Mouse (Mus musculus) CH12.LX (cell line): ENCODE measurements around the gene Ina. TPM values are rescaled to one million over a fixed set of nuclear protein-coding genes. Genes with fewer than 3 reads are reported as not detected.

Experiments
- DNase-seq: peaks from one replicate; pipeline ENCODE4 v3.0.0-alpha.2; 2013; ENCODE audit errors: extremely low read depth
- H3K27ac ChIP-seq: 2 replicates; pipeline ENCODE4 v1.5.1; 2012; ENCODE audit warnings: low read depth, mild to moderate bottlenecking, control low read depth, moderate library complexity; ENCODE audit not compliant: insufficient read depth
- H3K27me3 ChIP-seq: replicated peaks from 2 replicates; pipeline ENCODE3; 2012; ENCODE audit warnings: inconsistent platforms
- H3K36me3 ChIP-seq, 2 experiments: replicated peaks in 1 of 2; 2 replicates each; pipeline versions ENCODE3 to v1.6.1; 2012; ENCODE audit warnings: inconsistent platforms in 1 of 2, low read length in 1 of 2, mild to moderate bottlenecking in 1 of 2, mixed read lengths in 1 of 2, moderate library complexity in 1 of 2; ENCODE audit not compliant: control insufficient read depth in 1 of 2, insufficient read depth in 1 of 2
- H3K4me1 ChIP-seq, 2 experiments: 2 replicates each; pipeline ENCODE4 v1.6.1; 2012; ENCODE audit warnings: inconsistent platforms in 1 of 2, moderate library complexity in 1 of 2; ENCODE audit not compliant: insufficient read depth in 2 of 2, control insufficient read depth in 1 of 2
- H3K4me2 ChIP-seq: 2 replicates; pipeline ENCODE4 v1.6.1; 2012; ENCODE audit warnings: low read depth, mild to moderate bottlenecking, control low read depth; ENCODE audit not compliant: poor library complexity, insufficient read depth, severe bottlenecking
- H3K4me3 ChIP-seq, 3 experiments: fragments of 150-350 bp in 1 of 3; sonication (generic) in 1 of 3; replicated peaks in 1 of 3; 2 replicates each; pipeline versions ENCODE3 to v1.5.1; 2011 to 2012; ENCODE audit warnings: low read depth in 2 of 3, low read length in 2 of 3, mild to moderate bottlenecking in 2 of 3, moderate library complexity in 2 of 3, control low read depth in 1 of 3, improper control_type of control experiment in 1 of 3, inconsistent platforms in 1 of 3, mixed read lengths in 1 of 3; ENCODE audit not compliant: poor library complexity in 1 of 3
- H3K79me2 ChIP-seq: replicated peaks from 2 replicates; pipeline ENCODE4 v1.6.1; 2012; ENCODE audit warnings: mild to moderate bottlenecking, moderate library complexity; ENCODE audit not compliant: control insufficient read depth, poor library complexity, insufficient read depth, severe bottlenecking; ENCODE audit errors: extremely low read depth
- H3K9ac ChIP-seq: 2 replicates; pipeline ENCODE4 v1.6.1; 2012; ENCODE audit warnings: low read depth, mild to moderate bottlenecking, control low read depth, moderate library complexity; ENCODE audit not compliant: insufficient read depth
- H3K9me3 ChIP-seq: replicated peaks from 2 replicates; pipeline ENCODE3; 2012; ENCODE audit warnings: low read length, inconsistent platforms, mixed read lengths
- BHLHE40 ChIP-seq: IDR thresholded peaks from 2 replicates; pipeline ENCODE4 v1.6.1; 2011; ENCODE audit warnings: mild to moderate bottlenecking, low read depth, low read length, improper control_type of control experiment
- ELF1 ChIP-seq: IDR thresholded peaks from 2 replicates; pipeline ENCODE4 v1.6.1; 2014; ENCODE audit warnings: low read depth, mild to moderate bottlenecking, inconsistent platforms, low read length, improper control_type of control experiment
- ETS1 ChIP-seq: conservative IDR thresholded peaks from 2 replicates; pipeline ENCODE4 v1.6.1; 2012; ENCODE audit warnings: low read depth, mild to moderate bottlenecking, inconsistent platforms, low read length, improper control_type of control experiment, moderate library complexity
- GABPA ChIP-seq: IDR thresholded peaks from 2 replicates; pipeline ENCODE4 v1.6.1; 2012; ENCODE audit warnings: low read depth, low read length, improper control_type of control experiment, inconsistent platforms; ENCODE audit not compliant: insufficient replicate concordance
- HCFC1 ChIP-seq: IDR thresholded peaks from 2 replicates; pipeline ENCODE4 v1.6.1; 2012; ENCODE audit warnings: low read depth, mild to moderate bottlenecking, inconsistent platforms, low read length, improper control_type of control experiment
- IRF4 ChIP-seq: IDR thresholded peaks from 2 replicates; pipeline ENCODE4 v1.6.1; 2014; ENCODE audit warnings: low read depth, mild to moderate bottlenecking, inconsistent platforms, low read length, improper control_type of control experiment
- JUN ChIP-seq: IDR thresholded peaks from 2 replicates; pipeline ENCODE4 v1.6.1; 2011; ENCODE audit warnings: low read depth, mild to moderate bottlenecking, low read length, improper control_type of control experiment, moderate library complexity; ENCODE audit not compliant: insufficient read depth
- MAX ChIP-seq: IDR thresholded peaks from 2 replicates; pipeline ENCODE4 v1.6.1; 2011; ENCODE audit warnings: low read length, improper control_type of control experiment
- MAZ ChIP-seq: IDR thresholded peaks from 2 replicates; pipeline ENCODE4 v1.6.1; 2012; ENCODE audit warnings: low read depth, mild to moderate bottlenecking, inconsistent platforms, low read length, improper control_type of control experiment, moderate library complexity
- NELFE ChIP-seq: IDR thresholded peaks from 2 replicates; pipeline ENCODE4 v1.6.1; 2011; ENCODE audit warnings: low read depth, low read length, improper control_type of control experiment
- NRF1 ChIP-seq: IDR thresholded peaks from 2 replicates; pipeline ENCODE4 v1.6.1; 2014; ENCODE audit warnings: low read depth, mild to moderate bottlenecking, inconsistent platforms, low read length, improper control_type of control experiment, moderate library complexity
- POLR2A ChIP-seq: IDR thresholded peaks from 2 replicates; pipeline ENCODE4 v1.6.1; 2011; ENCODE audit warnings: low read depth, mild to moderate bottlenecking, improper control_type of control experiment, low read length
- POLR2AphosphoS2 ChIP-seq: IDR thresholded peaks from 2 replicates; pipeline ENCODE4 v1.6.1; 2011; ENCODE audit warnings: low read depth, low read length, improper control_type of control experiment
- RAD21 ChIP-seq: IDR thresholded peaks from 2 replicates; pipeline ENCODE4 v1.6.1; 2011; ENCODE audit warnings: low read depth, mild to moderate bottlenecking, low read length, improper control_type of control experiment, moderate library complexity
- ZMIZ1 ChIP-seq: IDR thresholded peaks from 2 replicates; pipeline ENCODE4 v1.6.1; 2012; ENCODE audit warnings: low read depth, mild to moderate bottlenecking, inconsistent platforms, low read length, improper control_type of control experiment
- dilution Hi-C: fragments of 300-500 bp; cut with MboI; formaldehyde crosslinking; loops from 2 replicates; pipeline ENCODE4 v1.14.3; 2020; ENCODE audit warnings: low sequenced_read_pairs; ENCODE audit not compliant: extremely low pct_unique_long_range_greater_than_20kb, extremely low pct_ligation_motif_present
- in situ Hi-C: fragments of 300-500 bp; cut with MboI; formaldehyde crosslinking; loops from 3 replicates; pipeline ENCODE4 v1.14.3; 2019; ENCODE audit warnings: low sequenced_read_pairs, low pct_ligation_motif_present, low pct_unique_long_range_greater_than_20kb, mixed read lengths
- polyA plus RNA-seq: library from polyadenylated mRNA; unstranded; fragments of >175 nt; gene quantifications from 2 replicates; pipeline ENCODE4 v1.2.1, GENCODE M21; 2012; ENCODE audit warnings: low read depth; ENCODE audit not compliant: insufficient read length
- total RNA-seq, 2 experiments: library from RNA; depleted of rRNA; stranded (reverse); fragments of 300-350 nt in 1 of 2; fragments of >200 nt in 1 of 2; gene quantifications; 2 replicates each; pipeline ENCODE4 v1.2.3; 2012 to 2014

Ina gene
- total and polyA plus RNA-seq, 3 experiments, result not detected

- dilution Hi-C loops, result no loop called here
- DNase-seq, result no peak
Measured at GRCm38 (mm10) chr19:47018330-47018729, 3.8 kb downstream of the Ina start.

DNA sequence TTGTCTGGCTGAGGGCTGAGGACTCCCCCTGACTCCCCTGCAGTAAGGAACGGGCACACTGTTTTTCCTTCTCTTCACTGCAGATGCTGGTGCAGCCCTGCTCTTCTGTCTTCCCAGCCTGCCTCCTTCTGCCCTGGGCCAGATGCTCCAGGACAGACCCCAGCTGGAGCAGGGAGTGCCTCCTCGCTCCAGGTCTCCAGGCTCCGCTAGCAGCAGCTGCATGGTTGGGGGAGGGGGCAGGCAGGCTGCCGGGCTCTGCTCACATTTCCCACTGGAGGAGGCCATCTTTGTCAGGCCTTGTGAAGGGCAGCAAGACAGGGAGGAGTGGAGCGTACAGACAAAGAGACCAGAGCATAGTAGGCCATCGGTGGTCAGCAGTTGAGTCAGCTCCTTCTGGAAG, 4.8 kb downstream of the Ina start:
- H3K4me1 ChIP-seq, result peaks cover 7 to 16% of the 10 kb centered on the region in 2 experiments; a peak in 3 of 4 replicates
- H3K9me3 ChIP-seq, result peaks cover 16% of the 10 kb centered on the region
- in situ Hi-C loops, result no loop called here
- H3K9ac ChIP-seq, result no peak overlapping the region
- no peak overlapping the region for H3K27ac ChIP-seq
- dilution Hi-C loops, result no loop called here
- no peak overlapping the region for H3K4me3 ChIP-seq
- no peaks in the 10 kb centered on the region for H3K27me3 ChIP-seq
- no peak overlapping the region for H3K4me2 ChIP-seq
- H3K79me2 ChIP-seq, result no peaks in the 10 kb centered on the region
- H3K36me3 ChIP-seq, result no peaks in the 10 kb centered on the region
- no peak for DNase-seq
- TF ChIP-seq POLR2AphosphoS2 (no peak), NELFE (no peak), BHLHE40 (no peak), IRF4 (no peak), RAD21 (no peak)

More at GRCm38 (mm10) chr19:47018330-47018729, 3.8 kb downstream of the Ina start:
- H3K4me2 ChIP-seq, result no peak overlapping the region
- no peaks in the 10 kb centered on the region for H3K36me3 ChIP-seq
- in situ Hi-C loops, result no loop called here
- H3K27me3 ChIP-seq, result no peaks in the 10 kb centered on the region
- no peak overlapping the region for H3K9ac ChIP-seq
- no peak overlapping the region for H3K4me3 ChIP-seq
- no peak for TF ChIP-seq POLR2A
- TF ChIP-seq ELF1, result no peak
- no peak for TF ChIP-seq HCFC1
- no peak for TF ChIP-seq NRF1
- no peak for TF ChIP-seq ETS1
- no peak for TF ChIP-seq JUN
- no peak for TF ChIP-seq ZMIZ1
- no peak for TF ChIP-seq MAX
- TF ChIP-seq RAD21, result no peak
- TF ChIP-seq MAZ, result no peak
- TF ChIP-seq GABPA, result no peak
- TF ChIP-seq, all 38 proteins: peak for 0
- no peaks in the 10 kb centered on the region for H3K79me2 ChIP-seq
- peaks cover 2 to 9% of the 10 kb centered on the region in 2 experiments; a peak in 1 of 4 replicates for H3K4me1 ChIP-seq
- no peak overlapping the region for H3K27ac ChIP-seq
- peaks cover 20% of the 10 kb centered on the region for H3K9me3 ChIP-seq
